Mouse (Mus musculus): ENCODE measurements around the gene Bsnd.

Gene Bsnd

GRCm38 (mm10) chr4:106483215-106483727 lies 8.8 kb downstream of the Bsnd start:
- DNase-seq (ENCODE audit: low spot score): no peak

GRCm38 (mm10) chr4:106480545-106480944 lies 11.5 kb downstream of the Bsnd start:
- DNase-seq (ENCODE audit: low spot score): no peak

- peak; percentile 68 for DNase-seq (ENCODE audit: low spot score)
Measured at GRCm38 (mm10) chr4:106474241-106474640, 17.8 kb downstream of the Bsnd start.

- DNase-seq (ENCODE audit: low spot score): peak; percentile 66
Measured at GRCm38 (mm10) chr4:106472335-106472734, 19.7 kb downstream of the Bsnd start.

- no peak for DNase-seq (ENCODE audit: low spot score)
Measured at GRCm38 (mm10) chr4:106470921-106471320, 21.2 kb downstream of the Bsnd start.

- DNase-seq (ENCODE audit: low spot score): no peak
Measured at GRCm38 (mm10) chr4:106467420-106468110, 24.5 kb downstream of the Bsnd start.

- DNase-seq (ENCODE audit: low spot score): peak; percentile 58
Measured at GRCm38 (mm10) chr4:106463174-106463801, 28.8 kb downstream of the Bsnd start.

- no peak for DNase-seq (ENCODE audit: low spot score)
Measured at GRCm38 (mm10) chr4:106462524-106462923, 29.6 kb downstream of the Bsnd start.

- DNase-seq (ENCODE audit: low spot score): no peak
Measured at GRCm38 (mm10) chr4:106462016-106462415, 30.1 kb downstream of the Bsnd start.

GRCm38 (mm10) chr4:106454541-106454940 lies 37.5 kb downstream of the Bsnd start:
- DNase-seq (ENCODE audit: low spot score): no peak

GRCm38 (mm10) chr4:106453516-106453915 lies 38.6 kb downstream of the Bsnd start:
- DNase-seq (ENCODE audit: low spot score): no peak

GRCm38 (mm10) chr4:106453108-106453507 lies 39.0 kb downstream of the Bsnd start:
- DNase-seq (ENCODE audit: low spot score): no peak

GRCm38 (mm10) chr4:106452401-106452800 lies 39.7 kb downstream of the Bsnd start:
- DNase-seq (ENCODE audit: low spot score): no peak

GRCm38 (mm10) chr4:106449306-106449705 lies 42.8 kb downstream of the Bsnd start:
- DNase-seq (ENCODE audit: low spot score): no peak

- DNase-seq (ENCODE audit: low spot score): no peak
Measured at GRCm38 (mm10) chr4:106443182-106443581, 48.9 kb downstream of the Bsnd start.

- DNase-seq (ENCODE audit: low spot score): no peak
Measured at GRCm38 (mm10) chr4:106438763-106439162, 53.3 kb downstream of the Bsnd start.

GRCm38 (mm10) chr4:106437207-106437606 lies 54.9 kb downstream of the Bsnd start:
- DNase-seq (ENCODE audit: low spot score): no peak

- no peak for DNase-seq (ENCODE audit: low spot score)
Measured at GRCm38 (mm10) chr4:106436475-106436874, 55.6 kb downstream of the Bsnd start.

- no peak for DNase-seq (ENCODE audit: low spot score)
Measured at GRCm38 (mm10) chr4:106435426-106435825, 56.7 kb downstream of the Bsnd start.
